Mouse (Mus musculus): ENCODE measurements around the gene Gm20388. TPM values are rescaled to one million over a fixed set of nuclear protein-coding genes. Genes with fewer than 3 reads are reported as not detected.

Gm20388 gene
- polyA plus RNA-seq, 1 experiment from 2014 or later, result 5.5 TPM

DNA sequence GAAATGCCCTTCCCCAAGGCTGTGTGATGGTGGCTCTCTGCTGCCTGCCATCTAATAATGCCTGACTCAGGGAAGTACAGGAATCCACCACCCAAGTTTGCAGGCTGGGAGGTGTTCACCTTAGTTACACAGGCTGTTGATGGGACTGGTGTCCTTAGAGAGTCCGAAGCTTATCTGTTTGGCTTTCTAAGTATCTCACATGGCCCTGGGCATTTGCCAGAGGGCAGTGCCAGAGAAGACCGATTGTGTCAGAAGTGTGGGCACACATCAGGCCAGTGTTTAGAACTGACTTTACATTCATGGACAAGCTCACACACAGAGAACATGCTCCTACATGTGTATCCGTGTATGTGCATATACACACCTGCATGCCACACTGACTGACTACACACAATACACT, 1300.0 kb downstream of the Gm20388 start:
- no peaks in the 10 kb centered on the region for H3K36me3 ChIP-seq
- H3K4me2 ChIP-seq, result no peak overlapping the region
- H3K4me3 ChIP-seq, result no peak overlapping the region
- H3K27me3 ChIP-seq, result no peaks in the 10 kb centered on the region
- no peaks in the 10 kb centered on the region for H3K4me1 ChIP-seq
- no peak for ATAC-seq (ENCODE audit: borderline replicate concordance, extremely low read depth, low FRiP score, low TSS enrichment)
- H3K9me3 ChIP-seq, result no peaks in the 10 kb centered on the region
- no peak overlapping the region for H3K9ac ChIP-seq
- WGBS, result 84% methylated on average over 3 of the region's 3 CpGs
- H3K27ac ChIP-seq, result no peak overlapping the region

DNA sequence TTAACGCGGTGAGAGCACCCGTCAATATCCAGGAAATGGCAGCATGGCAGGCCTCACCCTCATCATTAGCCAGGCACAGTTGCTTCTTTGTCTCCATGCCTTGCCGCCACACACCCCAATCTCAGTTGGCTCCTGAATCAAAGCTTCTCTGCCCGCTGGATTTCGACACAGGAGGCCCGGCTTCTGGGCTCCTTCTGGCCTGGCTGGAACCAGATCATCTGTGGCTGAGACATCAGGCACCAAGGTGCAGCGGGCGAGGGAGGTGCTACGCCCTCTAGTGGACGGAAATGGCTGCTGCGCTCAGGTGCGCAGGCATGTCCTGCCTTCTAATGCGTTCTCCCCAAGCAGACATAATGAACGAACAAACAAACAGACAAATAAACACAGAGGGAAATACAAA, 1302.6 kb downstream of the Gm20388 start:
- Histone ChIP-seq H3K9me3 (no peaks in the 10 kb centered on the region), H3K27ac (no peak overlapping the region), H3K4me1 (no peaks in the 10 kb centered on the region), H3K9ac (no peak overlapping the region), H3K4me3 (no peak overlapping the region), H3K4me2 (no peak overlapping the region), H3K36me3 (no peaks in the 10 kb centered on the region), H3K27me3 (no peaks in the 10 kb centered on the region)
- WGBS, result 58% methylated on average over 15 of the region's 15 CpGs
- ATAC-seq (ENCODE audit: borderline replicate concordance, extremely low read depth, low FRiP score, low TSS enrichment), result no peak

DNA sequence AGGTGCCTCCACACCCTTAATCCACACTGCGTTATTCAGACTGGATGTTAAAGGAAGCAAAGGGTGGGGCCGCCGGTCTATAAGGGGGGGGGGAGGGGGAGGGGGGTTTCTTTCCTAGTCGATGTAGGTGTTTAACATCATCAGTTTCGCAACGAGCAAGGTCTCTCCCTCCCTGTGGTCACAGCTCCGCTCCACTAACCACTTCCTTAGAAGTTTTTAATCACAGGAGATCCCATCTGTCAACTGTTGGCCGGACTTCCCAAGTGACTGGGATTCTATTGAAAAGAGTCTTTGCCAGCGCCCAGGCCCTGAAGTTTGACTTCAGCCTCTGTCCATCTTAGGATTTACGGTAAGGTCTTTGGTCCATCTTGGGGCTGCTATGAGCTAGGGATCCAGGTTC, 1303.0 kb downstream of the Gm20388 start:
- no peak overlapping the region for H3K9ac ChIP-seq
- no peak for ATAC-seq (ENCODE audit: borderline replicate concordance, extremely low read depth, low FRiP score, low TSS enrichment)
- H3K4me1 ChIP-seq, result no peaks in the 10 kb centered on the region
- no peak overlapping the region for H3K4me3 ChIP-seq
- no peak overlapping the region for H3K4me2 ChIP-seq
- WGBS, result 44% methylated on average over 10 of the region's 10 CpGs
- no peaks in the 10 kb centered on the region for H3K36me3 ChIP-seq
- H3K9me3 ChIP-seq, result no peaks in the 10 kb centered on the region
- no peaks in the 10 kb centered on the region for H3K27me3 ChIP-seq
- H3K27ac ChIP-seq, result no peak overlapping the region

GRCm38 (mm10) chr8:121214975-121215374, 1304.3 kb downstream of the Gm20388 start:
- 77% methylated on average over 10 of the region's 10 CpGs for WGBS

GRCm38 (mm10) chr8:121216441-121216949, 1305.9 kb downstream of the Gm20388 start:
- no peak overlapping the region for H3K4me3 ChIP-seq
- 80% methylated on average over 10 of the region's 10 CpGs for WGBS

More at GRCm38 (mm10) chr8:121214975-121215374, 1304.3 kb downstream of the Gm20388 start:
- ATAC-seq (ENCODE audit: borderline replicate concordance, extremely low read depth, low FRiP score, low TSS enrichment), result no peak
- Histone ChIP-seq H3K4me1 (peaks cover 4% of the 10 kb centered on the region), H3K9ac (no peak overlapping the region), H3K36me3 (no peaks in the 10 kb centered on the region), H3K27ac (no peak overlapping the region), H3K9me3 (no peaks in the 10 kb centered on the region), H3K4me2 (no peak overlapping the region), H3K4me3 (no peak overlapping the region), H3K27me3 (no peaks in the 10 kb centered on the region)

GRCm38 (mm10) chr8:121218486-121218885, 1307.8 kb downstream of the Gm20388 start:
- no peak overlapping the region for H3K4me2 ChIP-seq
- no peaks in the 10 kb centered on the region for H3K9me3 ChIP-seq
- H3K4me1 ChIP-seq, result peaks cover 11% of the 10 kb centered on the region
- H3K4me3 ChIP-seq, result no peak overlapping the region
- WGBS, result 87% methylated on average over 3 of the region's 3 CpGs
- no peak overlapping the region for H3K27ac ChIP-seq
- H3K9ac ChIP-seq, result no peak overlapping the region
- H3K36me3 ChIP-seq, result no peaks in the 10 kb centered on the region
- no peak for ATAC-seq (ENCODE audit: borderline replicate concordance, extremely low read depth, low FRiP score, low TSS enrichment)
- H3K27me3 ChIP-seq, result peaks cover 19% of the 10 kb centered on the region; the same call in 1 of the 2 replicates

More at GRCm38 (mm10) chr8:121216441-121216949, 1305.9 kb downstream of the Gm20388 start:
- Histone ChIP-seq H3K9ac (no peak overlapping the region), H3K4me1 (peaks cover 11% of the 10 kb centered on the region), H3K4me2 (no peak overlapping the region), H3K9me3 (no peaks in the 10 kb centered on the region), H3K27ac (no peak overlapping the region), H3K27me3 (peaks cover 2% of the 10 kb centered on the region; the same call in 1 of the 2 replicates), H3K36me3 (no peaks in the 10 kb centered on the region)
- no peak for ATAC-seq (ENCODE audit: borderline replicate concordance, extremely low read depth, low FRiP score, low TSS enrichment)

- Histone ChIP-seq H3K4me1 (peaks cover 11% of the 10 kb centered on the region), H3K9ac (no peak overlapping the region), H3K27ac (no peak overlapping the region), H3K4me2 (peak overlapping the region; percentile 23; the same call in 1 of the 2 replicates), H3K36me3 (no peaks in the 10 kb centered on the region), H3K9me3 (no peaks in the 10 kb centered on the region), H3K4me3 (no peak overlapping the region), H3K27me3 (peaks cover 26% of the 10 kb centered on the region; the same call in 1 of the 2 replicates)
- WGBS, result 20% methylated on average over 33 of the region's 33 CpGs
- ATAC-seq (ENCODE audit: borderline replicate concordance, extremely low read depth, low FRiP score, low TSS enrichment), result no peak
These were observed 1309.7 kb downstream of the Gm20388 start for GRCm38 (mm10) chr8:121220103-121220899.

DNA sequence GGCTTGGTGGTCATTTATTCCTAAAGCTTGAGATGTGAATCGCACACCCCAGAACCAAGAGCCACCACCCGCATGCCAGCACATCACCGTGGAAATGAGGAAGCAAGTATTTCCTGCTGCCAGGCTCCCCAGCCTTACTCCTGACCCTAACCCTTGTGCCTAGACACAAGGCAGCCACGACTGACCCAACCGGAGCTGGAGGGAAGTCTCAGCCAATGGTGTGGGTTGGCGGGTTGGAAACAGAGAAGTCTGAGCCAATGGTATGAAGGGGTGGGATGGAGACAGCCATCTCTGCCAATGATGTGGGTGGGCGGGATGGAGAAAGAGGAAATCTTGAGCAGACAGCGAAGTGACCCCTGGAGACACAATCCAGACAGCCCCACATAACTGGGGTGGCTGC, 1314.1 kb downstream of the Gm20388 start:
- Histone ChIP-seq H3K4me3 (no peak overlapping the region), H3K27ac (no peak overlapping the region), H3K27me3 (peaks cover 43% of the 10 kb centered on the region), H3K4me2 (no peak overlapping the region), H3K4me1 (peaks cover 12% of the 10 kb centered on the region), H3K9me3 (no peaks in the 10 kb centered on the region), H3K9ac (no peak overlapping the region), H3K36me3 (no peaks in the 10 kb centered on the region)
- 66% methylated on average over 8 of the region's 8 CpGs for WGBS
- ATAC-seq (ENCODE audit: borderline replicate concordance, extremely low read depth, low FRiP score, low TSS enrichment), result no peak

GRCm38 (mm10) chr8:121227756-121228155, 1317.1 kb downstream of the Gm20388 start:
- ATAC-seq (ENCODE audit: borderline replicate concordance, extremely low read depth, low FRiP score, low TSS enrichment), result no peak
- Histone ChIP-seq H3K27ac (no peak overlapping the region), H3K4me1 (0 out of 2 replicates have a peak, but pooled peaks cover 5% of the 10 kb centered on the region)

DNA sequence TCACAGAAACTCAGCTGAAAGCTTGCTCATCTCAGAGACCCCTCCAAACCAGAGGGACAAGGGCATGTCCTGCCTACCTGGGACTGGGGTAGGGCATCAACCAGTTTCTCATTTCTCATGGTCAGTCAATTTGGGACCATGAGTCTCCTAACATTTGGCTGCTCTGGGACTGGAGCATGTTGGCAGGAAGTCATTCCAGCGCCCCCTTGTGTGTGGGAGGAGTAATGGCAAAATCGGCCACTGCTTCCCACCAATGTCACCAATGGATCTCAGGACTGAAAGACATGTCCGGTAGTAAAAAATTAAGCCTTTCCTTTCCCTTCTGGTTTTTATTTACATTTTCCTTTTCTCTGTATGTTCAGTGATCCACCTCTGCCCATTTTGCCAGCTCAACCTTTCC, 1318.3 kb downstream of the Gm20388 start:
- H3K4me3 ChIP-seq, result no peak overlapping the region
- H3K9ac ChIP-seq, result no peak overlapping the region
- H3K36me3 ChIP-seq, result no peaks in the 10 kb centered on the region
- no peak overlapping the region for H3K4me2 ChIP-seq
- 0 out of 2 replicates have a peak, but pooled peaks cover 5% of the 10 kb centered on the region for H3K4me1 ChIP-seq
- no peak for ATAC-seq (ENCODE audit: borderline replicate concordance, extremely low read depth, low FRiP score, low TSS enrichment)
- H3K9me3 ChIP-seq, result no peaks in the 10 kb centered on the region
- WGBS, result 56% methylated on average over 3 of the region's 3 CpGs
- H3K27me3 ChIP-seq, result peaks cover 22% of the 10 kb centered on the region
- H3K27ac ChIP-seq, result no peak overlapping the region

More at GRCm38 (mm10) chr8:121227756-121228155, 1317.1 kb downstream of the Gm20388 start:
- H3K4me3 ChIP-seq, result no peak overlapping the region
- H3K9ac ChIP-seq, result no peak overlapping the region
- 73% methylated on average over 18 of the region's 18 CpGs for WGBS
- peaks cover 31% of the 10 kb centered on the region for H3K27me3 ChIP-seq
- H3K4me2 ChIP-seq, result no peak overlapping the region
- H3K9me3 ChIP-seq, result no peaks in the 10 kb centered on the region
- no peaks in the 10 kb centered on the region for H3K36me3 ChIP-seq

GRCm38 (mm10) chr8:121229550-121229949, 1318.9 kb downstream of the Gm20388 start:
- Histone ChIP-seq H3K4me3 (no peak overlapping the region), H3K4me2 (no peak overlapping the region), H3K36me3 (no peaks in the 10 kb centered on the region), H3K9me3 (no peaks in the 10 kb centered on the region), H3K27ac (no peak overlapping the region), H3K4me1 (0 out of 2 replicates have a peak, but pooled peaks cover 5% of the 10 kb centered on the region), H3K27me3 (peaks cover 19% of the 10 kb centered on the region), H3K9ac (no peak overlapping the region)
- ATAC-seq (ENCODE audit: borderline replicate concordance, extremely low read depth, low FRiP score, low TSS enrichment), result no peak; the same call in 1 of the 2 replicates
- WGBS, result 20% methylated on average over 7 of the region's 7 CpGs

- H3K36me3 ChIP-seq, result no peaks in the 10 kb centered on the region
- H3K27ac ChIP-seq, result no peak overlapping the region
- H3K9ac ChIP-seq, result no peak overlapping the region
- H3K4me2 ChIP-seq, result no peak overlapping the region
- 0 out of 2 replicates have a peak, but pooled peaks cover 5% of the 10 kb centered on the region for H3K4me1 ChIP-seq
- H3K27me3 ChIP-seq, result no peaks in the 10 kb centered on the region
- 30% methylated on average over 4 of the region's 4 CpGs for WGBS
- H3K9me3 ChIP-seq, result no peaks in the 10 kb centered on the region
- H3K4me3 ChIP-seq, result no peak overlapping the region
- ATAC-seq (ENCODE audit: borderline replicate concordance, extremely low read depth, low FRiP score, low TSS enrichment), result no peak
These were observed 1322.6 kb downstream of the Gm20388 start for GRCm38 (mm10) chr8:121233196-121233595.

All from lung, embryonic 15.5 days (tissue).